Mouse (Mus musculus) liver, adult 2 months (tissue): ENCODE measurements around the gene Zfp771.

Experiments used
- CTCF ChIP-seq: fragments of 200-500 bp; IDR thresholded peaks from 2 replicates; pipeline ENCODE4 v1.5.1; 2011; ENCODE audit warnings: low read depth, low read length, control low read depth
- POLR2A ChIP-seq: fragments of 200-500 bp; IDR thresholded peaks from 2 replicates; pipeline ENCODE4 v1.6.1; 2011; ENCODE audit warnings: low read length, control low read depth; ENCODE audit not compliant: insufficient read depth; ENCODE audit errors: extremely low read depth

- TF ChIP-seq CTCF (0 out of 2 replicates have a peak, but pooled peaks have one; percentile 3), POLR2A (peak; percentile 100)
Observed at GRCm38 (mm10) chr7:127273925-127274789, 30.1 kb downstream of the Zfp771 start, which contains the start of gene Sephs2.
